19 mouse cellular contexts compared by ENCODE assay signal in the genomic region with DNA sequence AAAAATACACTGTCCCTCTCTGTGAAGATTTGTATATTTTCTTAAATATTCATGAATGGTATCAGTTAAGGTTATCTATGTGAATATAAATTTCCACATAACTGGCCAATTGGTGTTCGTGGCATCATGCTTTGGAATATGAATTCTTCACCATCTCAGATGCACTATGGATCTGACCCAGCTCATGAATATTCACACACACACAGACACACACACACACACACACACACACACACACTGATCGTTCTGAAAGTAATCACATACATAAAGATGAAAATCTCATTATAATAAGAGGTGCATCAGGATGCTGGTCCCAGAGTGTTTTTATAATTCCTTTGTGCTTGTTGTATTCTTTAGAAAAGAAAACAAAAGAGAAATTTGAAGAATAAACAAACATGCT.
DNase-seq lines count a peak whose midpoint lies in the region; ATAC-seq and TF ChIP-seq lines count a peak whose summit lies in the region.
"Had no signal": no experiment of that assay in that cellular context is flagged by ENCODE, and none has a peak within 500 bp of the region (broad histone marks: within the 10 kb centered on the region; RNA-seq: fewer than 3 reads in every experiment).

No protein-coding gene starts in this region.

- H3K36me3 ChIP-seq in forebrain, embryonic 16.5 days (ENCODE audit: control insufficient read depth, insufficient read depth), result no peaks in the 10 kb centered on the region
- no peaks in the 10 kb centered on the region for H3K36me3 ChIP-seq in forebrain, embryonic 10.5 days (replicated peaks)
- H3K36me3 ChIP-seq in midbrain, embryonic 12.5 days, result no peaks in the 10 kb centered on the region
- H3K36me3 ChIP-seq in midbrain, postnatal 0 days (ENCODE audit: insufficient read depth, low read length), result no peaks in the 10 kb centered on the region
- H3K36me3 ChIP-seq in midbrain, embryonic 13.5 days, result no peaks in the 10 kb centered on the region
- H3K36me3 ChIP-seq in midbrain, embryonic 15.5 days (replicated peaks), result no peaks in the 10 kb centered on the region
- H3K36me3 ChIP-seq: embryonic facial prominence, embryonic 15.5 days; heart, embryonic 13.5 days; hindbrain, embryonic 12.5 days had no signal

- TF ChIP-seq CTCF in midbrain, postnatal 0 days (IDR thresholded peaks at IDR 0.05), result no peak

- H3K4me1 ChIP-seq in forebrain, embryonic 16.5 days (replicated peaks; ENCODE audit: control insufficient read depth, insufficient read depth, low read length), result no peaks in the 10 kb centered on the region
- peaks cover 17% of the 10 kb centered on the region for H3K4me1 ChIP-seq in forebrain, embryonic 10.5 days
- peaks cover 9% of the 10 kb centered on the region; the same call in 1 of the 2 replicates for H3K4me1 ChIP-seq in midbrain, embryonic 12.5 days
- H3K4me1 ChIP-seq in midbrain, postnatal 0 days (ENCODE audit: insufficient read depth, low read length), result no peaks in the 10 kb centered on the region
- H3K4me1 ChIP-seq in midbrain, embryonic 13.5 days (replicated peaks), result peaks cover 13% of the 10 kb centered on the region; the same call in 1 of the 2 replicates
- no peaks in the 10 kb centered on the region for H3K4me1 ChIP-seq in midbrain, embryonic 15.5 days
- H3K4me1 ChIP-seq: embryonic facial prominence, embryonic 15.5 days; hindbrain, embryonic 12.5 days had no signal

- ATAC-seq in forebrain, embryonic 16.5 days, result 0 out of 2 replicates have a peak, but pooled peaks have one; percentile 55
- ATAC-seq in midbrain, embryonic 12.5 days (ENCODE audit: low FRiP score, low read depth), result peak; percentile 69; the same call in 1 of the 2 replicates
- ATAC-seq in midbrain, postnatal 0 days (ENCODE audit: low FRiP score), result no peak
- ATAC-seq in midbrain, embryonic 13.5 days, result peak; percentile 70; the same call in 1 of the 2 replicates
- ATAC-seq in midbrain, embryonic 15.5 days (replicated peaks), result 0 out of 2 replicates have a peak, but pooled peaks have one; percentile 34
- ATAC-seq: intestine, embryonic 16.5 days had no signal

- no peak overlapping the region for H3K4me3 ChIP-seq in forebrain, embryonic 16.5 days (replicated peaks; ENCODE audit: low read length)
- no peak overlapping the region for H3K4me3 ChIP-seq in forebrain, embryonic 10.5 days
- no peak overlapping the region for H3K4me3 ChIP-seq in midbrain, embryonic 12.5 days
- H3K4me3 ChIP-seq in midbrain, postnatal 0 days (ENCODE audit: low read depth, low read length), result no peak overlapping the region
- H3K4me3 ChIP-seq in midbrain, embryonic 13.5 days (replicated peaks), result no peak overlapping the region
- H3K4me3 ChIP-seq in midbrain, embryonic 15.5 days, result no peak overlapping the region
- H3K4me3 ChIP-seq: embryonic facial prominence, embryonic 15.5 days; erythroblast, embryonic 14.5 days; heart, embryonic 13.5 days; hindbrain, embryonic 12.5 days had no signal

- DNase-seq in forebrain, embryonic 10.5 days (ENCODE audit: extremely low spot score, low spot score), result no peak
- no peak for DNase-seq in midbrain, postnatal 0 days (ENCODE audit: low spot score)
- DNase-seq in kidney, adult 8-10 months, result no peak
- DNase-seq: adrenal gland, adult 2 months; adrenal gland, postnatal 25 days; cerebellum, adult 2 months; embryo, embryonic 11 days; gastrocnemius, postnatal 36 days; heart, adult 11 months; heart, postnatal 36 days had no signal

- H3K9me3 ChIP-seq in forebrain, embryonic 16.5 days (ENCODE audit: control insufficient read depth, low read length), result no peaks in the 10 kb centered on the region
- no peaks in the 10 kb centered on the region for H3K9me3 ChIP-seq in forebrain, embryonic 10.5 days
- no peaks in the 10 kb centered on the region for H3K9me3 ChIP-seq in midbrain, embryonic 12.5 days
- H3K9me3 ChIP-seq in midbrain, postnatal 0 days (ENCODE audit: low read length), result no peaks in the 10 kb centered on the region
- no peaks in the 10 kb centered on the region for H3K9me3 ChIP-seq in midbrain, embryonic 13.5 days
- no peaks in the 10 kb centered on the region for H3K9me3 ChIP-seq in midbrain, embryonic 15.5 days
- H3K9me3 ChIP-seq: embryonic facial prominence, embryonic 15.5 days; heart, embryonic 13.5 days; hindbrain, embryonic 12.5 days had no signal

- H3K9ac ChIP-seq in forebrain, embryonic 16.5 days (replicated peaks; ENCODE audit: low read depth, low read length), result no peak overlapping the region
- no peak overlapping the region for H3K9ac ChIP-seq in midbrain, embryonic 12.5 days (replicated peaks)
- no peak overlapping the region for H3K9ac ChIP-seq in midbrain, postnatal 0 days (replicated peaks; ENCODE audit: low read length, poor library complexity, severe bottlenecking)
- no peak overlapping the region for H3K9ac ChIP-seq in midbrain, embryonic 13.5 days (replicated peaks)
- H3K9ac ChIP-seq in midbrain, embryonic 15.5 days, result no peak overlapping the region
- H3K9ac ChIP-seq: embryonic facial prominence, embryonic 15.5 days; heart, embryonic 13.5 days; hindbrain, embryonic 12.5 days had no signal

- 45% methylated on average over 2 of the region's 2 CpGs for WGBS in forebrain, embryonic 16.5 days
- 82% methylated on average over 2 of the region's 2 CpGs for WGBS in forebrain, embryonic 10.5 days
- 51% methylated on average over 2 of the region's 2 CpGs for WGBS in midbrain, embryonic 12.5 days
- 38% methylated on average over 2 of the region's 2 CpGs for WGBS in midbrain, postnatal 0 days
- 39% methylated on average over 2 of the region's 2 CpGs for WGBS in midbrain, embryonic 13.5 days
- 32% methylated on average over 2 of the region's 2 CpGs for WGBS in midbrain, embryonic 15.5 days

- no peak overlapping the region for H3K27ac ChIP-seq in forebrain, embryonic 16.5 days (ENCODE audit: low read length)
- no peak overlapping the region for H3K27ac ChIP-seq in forebrain, embryonic 10.5 days
- H3K27ac ChIP-seq in midbrain, embryonic 12.5 days (replicated peaks), result no peak overlapping the region
- no peak overlapping the region for H3K27ac ChIP-seq in midbrain, postnatal 0 days (ENCODE audit: low read depth, low read length)
- no peak overlapping the region for H3K27ac ChIP-seq in midbrain, embryonic 13.5 days
- no peak overlapping the region for H3K27ac ChIP-seq in midbrain, embryonic 15.5 days
- H3K27ac ChIP-seq: embryonic facial prominence, embryonic 15.5 days; heart, embryonic 13.5 days; hindbrain, embryonic 12.5 days had no signal

- H3K27me3 ChIP-seq in forebrain, embryonic 16.5 days (replicated peaks; ENCODE audit: control insufficient read depth, insufficient read depth, low read length), result no peaks in the 10 kb centered on the region
- no peaks in the 10 kb centered on the region for H3K27me3 ChIP-seq in forebrain, embryonic 10.5 days (ENCODE audit: poor library complexity, severe bottlenecking)
- H3K27me3 ChIP-seq in midbrain, embryonic 12.5 days, result no peaks in the 10 kb centered on the region
- H3K27me3 ChIP-seq in midbrain, postnatal 0 days (ENCODE audit: insufficient read depth, low read length), result no peaks in the 10 kb centered on the region
- no peaks in the 10 kb centered on the region for H3K27me3 ChIP-seq in midbrain, embryonic 13.5 days
- H3K27me3 ChIP-seq in midbrain, embryonic 15.5 days (replicated peaks), result no peaks in the 10 kb centered on the region
- H3K27me3 ChIP-seq: embryonic facial prominence, embryonic 15.5 days; heart, embryonic 13.5 days; hindbrain, embryonic 12.5 days had no signal

- no peak overlapping the region for H3K4me2 ChIP-seq in forebrain, embryonic 16.5 days (ENCODE audit: low read length)
- no peak overlapping the region for H3K4me2 ChIP-seq in midbrain, embryonic 12.5 days (replicated peaks)
- H3K4me2 ChIP-seq in midbrain, postnatal 0 days (ENCODE audit: low read depth, low read length, poor library complexity, severe bottlenecking), result no peak overlapping the region
- no peak overlapping the region for H3K4me2 ChIP-seq in midbrain, embryonic 13.5 days (replicated peaks)
- H3K4me2 ChIP-seq in midbrain, embryonic 15.5 days, result no peak overlapping the region
- H3K4me2 ChIP-seq: embryonic facial prominence, embryonic 15.5 days; heart, embryonic 13.5 days; hindbrain, embryonic 12.5 days had no signal
